Mouse (Mus musculus): Measurements from ENCODE around the gene Atl1. TPM values are rescaled to one million over a fixed set of nuclear protein-coding genes. Genes with fewer than 3 reads are reported as not detected.
A peak's percentile ranks its signal among the peaks of the same experiment; 100 is the strongest.

Gene Atl1
- total RNA-seq (2022): 1 to 10 TPM; 3.4 to 6.1 (median 5.0) TPM

- DNase-seq (ENCODE audit: low spot score): peak; percentile 79
Observed at GRCm38 (mm10) chr12:69892371-69893251, at the start of gene Atl1, which contains the start of gene Map4k5. Gene Atl1 (plus strand): TSS chr12:69892614. Gene Map4k5 (minus strand): TSS chr12:69893200.

- no peak for DNase-seq (ENCODE audit: low spot score)
Observed at GRCm38 (mm10) chr12:69843531-69844445, 48.6 kb upstream of the Atl1 start.

- no peak for DNase-seq (ENCODE audit: low spot score)
Observed at GRCm38 (mm10) chr12:69845722-69846121, 46.7 kb upstream of the Atl1 start.

- DNase-seq (ENCODE audit: low spot score): no peak
Observed at GRCm38 (mm10) chr12:69846499-69846898, 45.9 kb upstream of the Atl1 start.

GRCm38 (mm10) chr12:69848083-69848878, 44.1 kb upstream of the Atl1 start:
- peak; percentile 9 for DNase-seq (ENCODE audit: low spot score)

GRCm38 (mm10) chr12:69852288-69852687, 40.1 kb upstream of the Atl1 start:
- no peak for DNase-seq (ENCODE audit: low spot score)

GRCm38 (mm10) chr12:69853387-69853786, 39.0 kb upstream of the Atl1 start:
- DNase-seq (ENCODE audit: low spot score): no peak

- no peak for DNase-seq (ENCODE audit: low spot score)
Observed at GRCm38 (mm10) chr12:69853942-69854341, 38.5 kb upstream of the Atl1 start.

- no peak for DNase-seq (ENCODE audit: low spot score)
Observed at GRCm38 (mm10) chr12:69855641-69856300, 36.6 kb upstream of the Atl1 start.

GRCm38 (mm10) chr12:69856398-69856797, 36.0 kb upstream of the Atl1 start:
- DNase-seq (ENCODE audit: low spot score): no peak

- no peak for DNase-seq (ENCODE audit: low spot score)
Observed at GRCm38 (mm10) chr12:69857597-69857996, 34.8 kb upstream of the Atl1 start.

- DNase-seq (ENCODE audit: low spot score): no peak
Observed at GRCm38 (mm10) chr12:69858847-69859246, 33.6 kb upstream of the Atl1 start.

GRCm38 (mm10) chr12:69863505-69863904, 28.9 kb upstream of the Atl1 start:
- DNase-seq (ENCODE audit: low spot score): no peak

- DNase-seq (ENCODE audit: low spot score): no peak
Observed at GRCm38 (mm10) chr12:69864164-69864692, 28.2 kb upstream of the Atl1 start.

GRCm38 (mm10) chr12:69867338-69867737, 25.1 kb upstream of the Atl1 start:
- DNase-seq (ENCODE audit: low spot score): no peak

- DNase-seq (ENCODE audit: low spot score): no peak
Observed at GRCm38 (mm10) chr12:69871632-69872031, 20.8 kb upstream of the Atl1 start.

- DNase-seq (ENCODE audit: low spot score): no peak
Observed at GRCm38 (mm10) chr12:69877842-69878363, 14.5 kb upstream of the Atl1 start.

GRCm38 (mm10) chr12:69879172-69879665, 13.2 kb upstream of the Atl1 start:
- no peak for DNase-seq (ENCODE audit: low spot score)

- DNase-seq (ENCODE audit: low spot score): no peak
Observed at GRCm38 (mm10) chr12:69879739-69880138, 12.7 kb upstream of the Atl1 start.
